Mouse (Mus musculus): ENCODE measurements around the gene Olfr610.
"Not testable (repeated sequence)": the region's sequence is repeated elsewhere in the genome, so short reads cannot be mapped to it uniquely, and the experiment has no call there.

Olfr610 gene

DNA sequence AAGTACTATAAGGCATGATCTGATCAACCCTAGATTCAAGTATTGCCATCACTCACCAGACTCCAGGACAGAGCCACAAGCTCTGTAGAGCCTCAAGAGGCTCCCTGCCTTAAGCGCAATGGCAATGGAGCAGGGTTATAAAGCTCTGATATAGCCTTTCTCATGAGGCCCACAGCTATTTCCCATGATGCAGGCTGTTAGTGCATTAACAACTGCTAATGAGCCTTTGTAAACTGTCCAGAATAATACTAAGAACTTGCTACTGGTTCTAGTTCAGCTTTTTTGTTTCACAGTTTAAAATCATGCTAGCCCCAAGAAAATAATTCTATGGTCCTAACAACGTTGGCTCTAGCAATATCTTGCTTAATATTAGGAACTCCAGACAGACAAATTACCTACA lies at the start of gene Olfr610:
Gene Olfr610 (minus strand): TSS at position 101 of the 400 bp plus-strand sequence.
- DNase-seq (ENCODE audit: low spot score), result no peak

GRCm38 (mm10) chr7:103555779-103556178 lies 43.9 kb upstream of the Olfr610 start, which contains the start of gene Olfr615:
Gene Olfr615, plus strand, starts transcription at chr7:103556079.
- no peak for DNase-seq (ENCODE audit: low spot score)

GRCm38 (mm10) chr7:103547774-103548173 lies 35.9 kb upstream of the Olfr610 start, which contains the start of gene Olfr613:
Gene Olfr613, plus strand, starts transcription at chr7:103548074.
- DNase-seq (ENCODE audit: low spot score), result no peak

DNA sequence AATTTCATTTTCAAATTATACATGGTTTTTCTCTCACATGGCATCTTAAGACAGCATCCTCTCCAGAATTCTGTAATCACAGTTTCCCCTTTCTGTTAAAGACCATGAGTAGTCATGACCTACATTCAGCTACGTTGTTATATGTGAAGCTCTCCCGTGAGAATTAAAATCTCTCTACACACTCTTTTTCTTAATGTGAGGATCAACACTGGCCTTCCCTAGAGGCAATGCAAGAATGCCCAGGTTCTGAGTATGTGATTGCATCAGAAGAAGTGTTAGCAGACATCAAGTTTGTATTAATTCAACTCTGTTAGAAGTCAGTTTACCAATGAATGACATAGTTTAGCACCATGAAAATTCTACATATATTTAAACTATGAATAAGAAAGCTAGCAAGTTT lies 30.7 kb upstream of the Olfr610 start, which contains the start of gene Olfr612:
Gene Olfr612 (minus strand): TSS at position 101 of the 400 bp plus-strand sequence.
- not testable (repeated sequence) for DNase-seq (ENCODE audit: low spot score)

GRCm38 (mm10) chr7:103520746-103521145 lies 8.8 kb upstream of the Olfr610 start, which contains the start of gene Olfr611:
Gene Olfr611, minus strand, starts transcription at chr7:103520846.
- not testable (repeated sequence) for DNase-seq (ENCODE audit: low spot score)

- DNase-seq (ENCODE audit: low spot score), result no peak
Measured at GRCm38 (mm10) chr7:103497962-103498361, 14.0 kb downstream of the Olfr610 start, which contains the start of gene Olfr609. Gene Olfr609, minus strand, starts transcription at chr7:103498062.

GRCm38 (mm10) chr7:103477106-103477505 lies 34.8 kb downstream of the Olfr610 start:
- DNase-seq (ENCODE audit: low spot score), result not testable (repeated sequence)

GRCm38 (mm10) chr7:103469577-103469976 lies 42.3 kb downstream of the Olfr610 start, which contains the start of gene Olfr608:
Gene Olfr608, plus strand, starts transcription at chr7:103469877.
- no peak for DNase-seq (ENCODE audit: low spot score)

- DNase-seq (ENCODE audit: low spot score), result no peak
Measured at GRCm38 (mm10) chr7:103460590-103460989, 51.3 kb downstream of the Olfr610 start.

Measured in ovary, postnatal 10 days (tissue).